Mouse (Mus musculus) kidney, postnatal 0 days (tissue): ENCODE data around the gene Kntc1. TPM values are rescaled to one million over a fixed set of nuclear protein-coding genes. Genes with fewer than 3 reads are reported as not detected.

Experiments
- ATAC-seq: fragments of 200-750 bp; cut with Nextera tagmentation; replicated peaks from 2 replicates; pipeline ENCODE4 v1.8.0; 2017; ENCODE audit warnings: low read depth, moderate number of reproducible peaks, moderate TSS enrichment, moderate library complexity; ENCODE audit not compliant: low FRiP score
- DNase-seq: peaks from one replicate; pipeline ENCODE4 v3.0.0-alpha.2; 2016; ENCODE audit warnings: low spot score
- H3K27ac ChIP-seq: fragments of 300-500 bp; sonication (generic); 2 replicates; pipeline ENCODE4 v1.5.1; 2014; ENCODE audit warnings: mild to moderate bottlenecking
- H3K27me3 ChIP-seq: fragments of 300-500 bp; sonication (generic); 2 replicates; pipeline ENCODE4 v1.6.1; 2014; ENCODE audit warnings: low read length, mixed read lengths; ENCODE audit not compliant: insufficient read depth
- H3K36me3 ChIP-seq: fragments of 300-500 bp; sonication (generic); 2 replicates; pipeline ENCODE4 v1.6.1; 2014; ENCODE audit warnings: low read length, mixed read lengths; ENCODE audit not compliant: insufficient read depth
- H3K4me1 ChIP-seq: fragments of 300-500 bp; sonication (generic); replicated peaks from 2 replicates; pipeline ENCODE4 v1.6.1; 2014; ENCODE audit warnings: antibody characterized with exemption, low read length, mixed read lengths; ENCODE audit not compliant: insufficient read depth
- H3K4me2 ChIP-seq: fragments of 300-500 bp; sonication (generic); 2 replicates; pipeline ENCODE4 v1.6.1; 2014; ENCODE audit warnings: mild to moderate bottlenecking, low read length, moderate library complexity, mixed read lengths
- H3K4me3 ChIP-seq: fragments of 300-500 bp; sonication (generic); replicated peaks from 2 replicates; pipeline ENCODE4 v1.5.1; 2014; ENCODE audit warnings: low read depth, low read length
- H3K9ac ChIP-seq: fragments of 300-500 bp; sonication (generic); 2 replicates; pipeline ENCODE4 v1.6.1; 2014; ENCODE audit warnings: low read depth, low read length
- H3K9me3 ChIP-seq: fragments of 300-500 bp; sonication (generic); replicated peaks from 2 replicates; pipeline ENCODE4 v1.6.1; 2016; ENCODE audit warnings: low read length, inconsistent platforms, mixed read lengths
- CTCF ChIP-seq: IDR thresholded peaks from 2 replicates; pipeline ENCODE4 v1.5.1; 2016; ENCODE audit warnings: antibody characterized with exemption, low read depth, mild to moderate bottlenecking, moderate library complexity
- WGBS: fragments of 180-500 bp; shearing (Covaris S2); extraction: QIAGEN DNeasy Blood & Tissue Kit; methylation state at CpG from one replicate; pipeline ENCODE4 v1.1.7; 2014; 5-methylcytosine and 5-hydroxymethylcytosine counted together
- polyA plus RNA-seq: library from polyadenylated mRNA; unstranded; fragments of >200 nt; fragmentation: Nextera tagmentation; extraction: Ambion mirVana; gene quantifications from 2 replicates; pipeline ENCODE4 v1.2.1, GENCODE M21; 2015

Kntc1 gene
- polyA plus RNA-seq, 1 experiment from 2014 or later = 9.4 TPM

DNA sequence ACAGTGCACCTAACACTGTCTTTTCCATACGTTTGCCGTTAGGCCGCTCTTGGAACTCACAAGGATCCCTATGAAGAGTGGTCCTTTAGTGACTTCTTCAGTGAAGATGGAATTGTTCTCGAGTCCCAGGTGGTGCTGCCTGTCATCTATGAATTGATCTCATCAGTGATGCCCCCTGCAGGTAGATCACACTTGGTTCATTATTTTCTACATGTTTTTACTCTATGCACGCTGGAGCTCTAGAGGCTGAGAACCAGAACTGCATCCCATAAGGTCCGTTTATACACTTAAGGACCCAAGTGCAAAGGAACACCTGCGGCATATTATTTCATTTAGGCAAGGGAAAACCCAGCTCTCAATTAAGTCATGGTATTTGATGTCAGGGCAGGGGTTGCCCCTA lies 39.5 kb downstream of the Kntc1 start:
- no peak overlapping the region for H3K9ac ChIP-seq
- ATAC-seq = no peak
- WGBS = 92% methylated on average over 7 of the region's 7 CpGs

GRCm38 (mm10) chr5:123793081-123793480 lies 43.6 kb downstream of the Kntc1 start:
- 91% methylated on average over 2 of the region's 2 CpGs for whole genome bisulfite sequencing
- 0 out of 2 replicates have a peak, but pooled peaks have one; percentile 16 for TF ChIP-seq CTCF
- no peaks in the 10 kb centered on the region for H3K4me1 ChIP-seq
- no peak overlapping the region for H3K27ac ChIP-seq
- H3K36me3 ChIP-seq = peaks cover 39% of the 10 kb centered on the region
- H3K4me2 ChIP-seq = no peak overlapping the region
- no peak overlapping the region for H3K9ac ChIP-seq
- no peaks in the 10 kb centered on the region for H3K27me3 ChIP-seq
- DNase-seq (no peak), ATAC-seq (no peak)
- H3K9me3 ChIP-seq = no peaks in the 10 kb centered on the region
- no peak overlapping the region for H3K4me3 ChIP-seq

More for the DNA sequence above, 39.5 kb downstream of the Kntc1 start:
- Histone ChIP-seq H3K4me1 (no peaks in the 10 kb centered on the region), H3K27me3 (no peaks in the 10 kb centered on the region), H3K9me3 (no peaks in the 10 kb centered on the region), H3K4me3 (no peak overlapping the region), H3K4me2 (no peak overlapping the region), H3K27ac (no peak overlapping the region), H3K36me3 (peaks cover 27% of the 10 kb centered on the region)
- DNase-seq = no peak
- TF ChIP-seq CTCF = peak; percentile 31; the same call in 1 of the 2 replicates

- H3K4me3 ChIP-seq = no peak overlapping the region
- H3K36me3 ChIP-seq = peaks cover 26% of the 10 kb centered on the region
- H3K9ac ChIP-seq = no peak overlapping the region
- ATAC-seq (no peak), DNase-seq (no peak)
- no peaks in the 10 kb centered on the region for H3K4me1 ChIP-seq
- H3K27ac ChIP-seq = no peak overlapping the region
- no peak overlapping the region for H3K4me2 ChIP-seq
- WGBS = 90% methylated on average over 11 of the region's 11 CpGs
- TF ChIP-seq CTCF = no peak
- no peaks in the 10 kb centered on the region for H3K27me3 ChIP-seq
- H3K9me3 ChIP-seq = no peaks in the 10 kb centered on the region
These were observed 56.8 kb downstream of the Kntc1 start for GRCm38 (mm10) chr5:123806334-123806733.

GRCm38 (mm10) chr5:123808541-123808940 lies 59.0 kb downstream of the Kntc1 start:
- Histone ChIP-seq H3K9ac (no peak overlapping the region), H3K36me3 (0 out of 2 replicates have a peak, but pooled peaks cover 8% of the 10 kb centered on the region), H3K4me3 (no peak overlapping the region), H3K27me3 (no peaks in the 10 kb centered on the region), H3K9me3 (no peaks in the 10 kb centered on the region), H3K4me2 (no peak overlapping the region), H3K4me1 (no peaks in the 10 kb centered on the region), H3K27ac (no peak overlapping the region)
- 84% methylated on average over 5 of the region's 5 CpGs for WGBS
- DNase-seq (no peak), ATAC-seq (no peak)
- TF ChIP-seq CTCF = no peak

DNA sequence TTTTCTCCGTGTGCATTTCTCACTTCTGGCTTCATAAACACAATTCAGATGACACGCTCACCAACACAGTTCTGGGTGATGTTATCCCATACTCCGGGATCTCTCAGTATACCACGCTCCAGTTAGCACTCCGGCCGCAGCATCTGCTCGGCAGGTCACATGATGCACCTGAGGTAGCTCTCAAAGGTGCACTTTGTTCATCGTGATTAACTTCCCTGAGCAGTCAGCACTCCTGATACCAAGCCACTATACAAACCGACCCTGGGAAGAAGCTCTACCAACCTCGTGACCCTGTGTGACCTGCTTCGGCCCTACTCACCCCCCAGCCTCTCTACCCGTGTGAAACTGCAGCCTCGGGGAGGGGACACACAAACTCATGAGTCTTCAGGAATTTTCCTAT lies 59.6 kb downstream of the Kntc1 start:
- no peak for ATAC-seq
- Histone ChIP-seq H3K9ac (no peak overlapping the region), H3K9me3 (no peaks in the 10 kb centered on the region), H3K4me3 (no peak overlapping the region), H3K27ac (no peak overlapping the region), H3K4me1 (no peaks in the 10 kb centered on the region), H3K4me2 (no peak overlapping the region), H3K36me3 (0 out of 2 replicates have a peak, but pooled peaks cover 5% of the 10 kb centered on the region), H3K27me3 (no peaks in the 10 kb centered on the region)
- DNase-seq = no peak
- 87% methylated on average over 13 of the region's 13 CpGs for WGBS
- no peak for TF ChIP-seq CTCF

GRCm38 (mm10) chr5:123816891-123817290 lies 67.4 kb downstream of the Kntc1 start:
- Histone ChIP-seq H3K4me1 (0 out of 2 replicates have a peak, but pooled peaks cover 9% of the 10 kb centered on the region), H3K9ac (no peak overlapping the region), H3K27ac (no peak overlapping the region), H3K36me3 (no peaks in the 10 kb centered on the region), H3K4me3 (no peak overlapping the region), H3K4me2 (no peak overlapping the region), H3K9me3 (no peaks in the 10 kb centered on the region), H3K27me3 (no peaks in the 10 kb centered on the region)
- no peak for TF ChIP-seq CTCF
- no peak for DNase-seq
- ATAC-seq = no peak
- 80% methylated on average over 7 of the region's 7 CpGs for WGBS
